Mouse (Mus musculus) right cerebral cortex, postnatal 4 days (tissue): ENCODE measurements around the gene Med16.
"Not testable (repeated sequence)": the region's sequence is repeated elsewhere in the genome, so short reads cannot be mapped to it uniquely, and the experiment has no call there.

ENCODE experiments used
- DNase-seq: peaks from one replicate; pipeline ENCODE4 v3.0.0-alpha.2; 2022

The Med16 gene

DNA sequence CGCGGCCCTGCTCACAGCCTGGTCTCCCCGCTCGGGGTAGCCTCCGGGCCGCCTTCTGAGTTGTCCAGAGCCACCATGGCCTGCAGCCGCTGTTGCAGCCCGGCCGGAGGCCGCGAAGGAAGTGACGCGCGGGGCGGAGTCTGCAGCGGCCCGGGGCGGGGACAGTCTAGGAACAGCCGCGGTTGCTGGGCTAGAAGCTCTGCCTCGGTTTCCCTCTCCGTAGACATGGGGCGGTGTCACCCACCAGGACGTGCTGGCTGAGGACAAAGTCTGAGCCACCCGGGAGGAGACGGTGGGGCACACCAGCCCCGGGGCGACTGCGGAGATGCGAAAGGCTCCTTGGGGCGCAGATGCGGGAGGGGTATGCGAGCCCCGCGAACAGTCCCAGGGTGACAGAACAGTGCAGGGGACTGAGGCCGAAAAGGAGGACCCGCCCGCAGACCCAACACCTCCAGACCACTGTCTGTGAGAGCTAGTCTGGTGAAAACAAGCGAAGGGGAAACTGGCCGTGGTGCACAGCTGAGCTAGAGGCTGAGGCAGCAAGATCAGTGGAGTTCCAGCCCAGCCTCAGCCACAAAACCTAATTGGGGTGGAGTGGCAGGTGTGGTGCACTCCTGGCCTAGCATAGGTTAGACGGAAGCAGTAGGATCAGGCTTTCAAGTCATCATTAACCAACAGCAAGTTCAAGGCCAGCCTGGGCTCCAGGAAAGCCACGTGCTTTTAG lies 8.2 kb upstream of the Med16 start, which contains the start of gene Kiss1r:
Kiss1r (plus strand) TSS at position 164 of the 724 bp plus-strand sequence.
- peak; percentile 83 for DNase-seq

DNA sequence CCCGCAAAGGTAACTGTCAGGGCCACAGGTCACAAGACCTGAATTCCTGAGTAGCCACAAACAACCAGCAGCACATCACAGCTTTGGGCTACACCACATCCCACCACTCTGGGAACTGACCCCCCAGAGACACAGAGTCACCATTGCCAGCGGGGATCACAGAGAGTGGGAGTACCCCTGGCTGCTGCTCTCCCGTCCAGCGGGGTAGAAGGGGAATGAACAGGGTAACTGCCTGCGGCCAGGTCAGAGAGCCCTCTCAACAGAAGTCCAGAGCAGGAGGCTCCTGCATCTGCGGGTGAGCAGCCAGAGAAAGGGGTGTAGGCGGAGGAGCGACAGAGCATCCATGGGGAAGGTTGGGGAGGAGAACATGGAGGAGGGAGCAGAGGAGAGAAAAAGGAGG lies 7.4 kb upstream of the Med16 start:
- DNase-seq: no peak

DNA sequence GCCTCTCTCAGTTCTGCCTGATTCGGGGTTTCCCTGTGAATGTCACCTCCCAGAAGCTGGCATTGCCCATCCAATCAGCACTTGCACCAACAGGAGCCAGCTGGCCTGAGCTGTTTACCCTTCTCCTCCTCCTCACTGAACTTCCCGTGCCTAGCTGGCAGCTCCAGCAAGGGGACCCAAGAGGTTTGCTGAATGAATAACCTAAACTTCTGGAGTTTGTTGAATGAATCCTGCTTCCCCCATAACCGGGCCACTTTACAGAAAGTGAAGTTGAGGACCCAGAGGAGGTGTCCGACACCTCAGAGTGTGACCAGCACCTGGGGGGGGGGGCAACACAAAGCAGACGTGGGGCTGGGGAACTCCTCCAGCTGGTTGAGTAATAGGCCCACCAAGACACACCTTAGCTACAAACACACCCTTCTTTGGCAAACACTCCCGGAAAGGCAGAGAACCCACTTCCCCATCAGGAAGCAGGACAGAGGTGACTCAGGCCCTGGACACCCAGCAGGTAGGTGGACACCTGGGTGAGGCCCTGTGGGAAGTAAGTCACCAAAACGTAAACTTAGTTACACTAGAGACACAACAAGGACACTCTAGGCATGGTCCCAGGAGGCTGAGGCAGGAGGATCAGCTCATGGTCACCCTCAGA lies 6.3 kb upstream of the Med16 start:
- no peak for DNase-seq

DNA sequence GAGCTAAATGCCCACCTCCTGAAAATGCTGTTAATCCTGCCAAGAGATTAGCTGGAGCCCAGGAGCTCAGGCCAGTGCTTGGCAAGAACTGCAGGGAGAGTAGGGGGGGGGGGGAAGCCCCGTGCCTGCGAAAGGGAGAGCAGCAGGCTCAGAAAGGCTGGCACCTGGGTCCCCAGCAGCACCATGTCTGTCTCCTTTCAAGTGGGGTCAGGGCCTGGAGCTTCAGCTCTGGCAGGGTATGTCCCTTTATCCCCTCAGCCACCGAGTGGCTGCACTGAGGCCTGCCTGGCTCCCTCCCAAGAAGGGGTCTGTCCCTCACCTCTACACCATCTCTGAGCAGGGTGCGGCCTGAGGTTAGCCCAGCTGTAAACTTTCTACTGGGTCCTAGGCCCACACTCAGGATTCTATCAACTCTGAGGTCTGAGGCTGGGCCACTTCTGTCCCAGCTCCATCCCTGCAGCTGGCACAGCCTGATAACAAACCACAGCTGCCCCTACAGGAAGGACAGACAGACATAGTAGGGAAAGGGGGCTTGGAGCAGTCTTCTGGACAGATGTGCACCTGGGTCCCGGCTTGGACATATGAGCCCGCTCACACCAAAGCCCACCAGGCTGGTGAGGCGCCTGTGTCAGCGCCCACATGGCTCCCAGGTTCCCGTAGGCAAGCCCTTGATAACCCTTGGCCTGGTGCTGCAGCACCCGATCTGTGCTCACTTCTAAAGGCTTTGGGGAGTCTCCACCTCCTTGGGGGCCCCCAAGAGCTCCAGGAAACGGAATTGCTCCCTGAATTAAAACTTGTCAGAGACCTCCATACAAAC lies 5.6 kb upstream of the Med16 start:
- no peak for DNase-seq

DNA sequence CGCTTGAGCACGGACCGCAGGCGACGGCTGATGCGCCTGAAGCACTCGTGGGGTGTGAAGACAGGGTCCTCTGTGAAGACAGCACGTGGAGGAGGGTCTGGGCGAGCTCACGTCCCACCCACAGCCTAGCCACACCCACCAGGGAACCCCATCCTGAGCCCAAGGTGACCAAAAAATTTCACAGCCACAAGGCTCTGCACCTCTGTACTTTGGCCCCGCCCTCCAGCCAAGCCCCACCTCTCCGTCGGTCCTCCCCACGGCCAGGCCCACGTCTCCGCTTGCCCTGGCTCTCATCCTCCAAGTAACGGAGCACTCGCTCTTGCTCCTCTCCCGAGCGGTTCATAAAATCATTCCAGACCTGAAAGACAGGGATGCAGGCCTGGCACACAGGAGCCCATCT lies 3.7 kb upstream of the Med16 start:
- no peak for DNase-seq

DNA sequence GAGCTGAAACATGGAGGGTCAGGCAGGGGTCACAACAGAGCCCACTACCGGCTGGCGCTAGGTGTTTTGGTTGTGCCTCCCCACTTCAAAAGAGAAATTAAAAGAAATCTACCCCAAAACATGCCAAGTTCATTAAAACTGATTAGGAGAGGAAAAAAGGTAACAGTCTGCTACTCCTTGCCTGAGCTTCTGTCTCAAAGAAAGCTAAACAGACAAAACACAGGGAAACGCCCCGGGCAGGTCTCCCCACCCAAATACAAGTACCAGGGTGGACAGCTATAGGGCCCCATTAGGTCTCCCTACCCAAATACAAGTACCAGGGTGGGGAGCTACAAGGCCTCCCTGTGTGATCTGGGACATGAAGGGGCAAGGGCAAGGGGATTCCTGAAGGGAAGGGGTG lies 1.8 kb upstream of the Med16 start, which contains the start of gene Gm26602:
Gm26602 (plus strand) TSS at position 301 of the 400 bp plus-strand sequence.
- no peak for DNase-seq

DNA sequence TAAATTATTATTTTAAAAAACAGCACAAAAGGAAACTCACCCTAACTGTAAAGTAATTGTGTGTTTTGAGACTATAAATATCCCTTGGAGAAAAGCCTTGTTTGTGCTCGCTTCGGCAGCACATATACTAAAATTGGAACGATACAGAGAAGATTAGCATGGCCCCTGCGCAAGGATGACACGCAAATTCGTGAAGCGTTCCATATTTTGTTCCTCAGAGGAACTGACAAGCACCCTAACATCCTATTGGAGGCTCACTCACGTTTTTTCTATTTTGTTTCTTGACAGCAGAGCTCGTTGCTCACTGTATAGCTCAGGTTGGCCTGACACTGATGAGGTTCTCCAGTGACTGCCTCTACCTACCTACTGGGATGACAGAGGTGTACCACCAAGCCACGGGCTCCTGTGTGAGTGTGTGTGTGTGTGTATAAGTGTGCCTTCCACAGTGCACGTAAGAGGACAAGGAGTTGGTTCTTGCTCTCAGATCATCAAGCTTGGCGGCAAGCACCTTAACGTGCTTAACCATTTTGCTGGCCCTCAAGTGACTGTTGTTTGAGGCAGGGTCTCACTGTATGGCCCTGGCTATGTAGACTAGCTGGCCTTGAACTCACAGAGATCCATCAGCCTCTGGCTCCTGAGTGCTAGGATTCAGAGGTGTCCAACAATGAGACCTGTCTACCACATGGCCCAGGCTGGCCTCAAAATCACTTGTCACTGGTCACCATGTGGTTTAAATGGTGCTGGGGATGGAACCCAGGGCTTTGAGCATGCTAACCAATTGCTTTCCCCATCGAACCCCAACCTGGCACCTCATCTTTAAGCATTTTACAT lies 584 bp upstream of the Med16 start:
- no peak for DNase-seq

DNA sequence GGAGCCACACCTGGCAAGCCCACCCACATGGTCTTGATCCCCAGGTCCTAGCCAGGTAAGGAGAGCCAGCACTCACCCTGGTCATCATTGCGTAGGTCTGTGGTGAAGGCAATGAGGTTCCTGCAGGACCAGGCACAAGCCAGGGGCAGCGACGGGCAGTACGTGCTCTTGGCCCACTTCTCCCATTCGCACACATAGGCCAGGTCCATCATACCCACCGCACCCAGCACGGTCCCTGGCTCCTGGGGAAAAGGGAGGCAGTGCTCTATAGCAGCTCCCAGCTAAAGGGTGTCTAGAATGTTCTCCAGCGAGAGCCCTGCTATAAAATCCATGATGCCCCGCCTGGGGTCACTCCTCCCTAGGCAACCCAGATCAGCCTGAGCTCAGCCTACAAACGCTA lies 1.3 kb downstream of the Med16 start:
- DNase-seq: no peak

DNA sequence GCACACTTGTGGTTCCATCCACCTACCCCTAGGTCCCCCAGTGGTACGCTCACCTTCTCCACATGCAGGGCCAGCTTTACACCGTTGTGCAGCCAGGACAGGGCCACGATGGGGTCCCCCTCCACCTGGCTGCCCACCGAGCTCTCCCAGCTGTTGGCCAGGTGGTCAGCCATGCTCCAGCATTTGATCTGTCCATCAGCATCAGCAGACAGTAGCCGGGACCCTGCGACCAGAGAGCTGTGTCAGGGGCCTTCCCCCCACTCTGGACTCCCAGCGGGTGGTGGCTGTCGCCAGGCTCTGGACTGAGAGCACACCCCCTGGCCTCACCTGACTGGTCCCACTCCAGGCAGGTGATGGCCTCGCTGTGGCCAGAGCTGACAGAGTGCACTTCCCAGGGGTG lies 2.0 kb downstream of the Med16 start:
- DNase-seq: no peak

DNA sequence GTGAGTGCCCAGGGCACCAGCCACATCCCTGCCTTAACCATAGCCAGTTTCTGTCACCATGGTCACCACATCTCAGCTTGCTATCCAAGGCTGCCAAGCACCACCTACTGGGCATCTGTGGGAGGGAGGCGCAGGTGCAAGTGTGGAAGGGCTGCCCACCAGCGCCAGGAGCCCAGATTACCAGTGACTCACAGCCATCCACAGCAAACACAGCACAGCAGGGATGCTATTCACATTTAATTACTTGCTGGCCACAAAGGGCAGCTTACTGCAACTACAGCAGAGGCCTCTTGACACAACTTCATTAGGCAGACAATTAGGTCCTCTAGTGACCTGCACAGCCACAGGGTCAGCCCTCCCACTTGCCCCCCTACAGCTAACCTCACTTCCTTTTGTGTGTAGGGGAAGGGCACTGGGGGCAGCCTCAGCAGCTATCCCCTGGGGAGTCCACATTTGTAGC lies 7.7 kb downstream of the Med16 start:
- DNase-seq: no peak

DNA sequence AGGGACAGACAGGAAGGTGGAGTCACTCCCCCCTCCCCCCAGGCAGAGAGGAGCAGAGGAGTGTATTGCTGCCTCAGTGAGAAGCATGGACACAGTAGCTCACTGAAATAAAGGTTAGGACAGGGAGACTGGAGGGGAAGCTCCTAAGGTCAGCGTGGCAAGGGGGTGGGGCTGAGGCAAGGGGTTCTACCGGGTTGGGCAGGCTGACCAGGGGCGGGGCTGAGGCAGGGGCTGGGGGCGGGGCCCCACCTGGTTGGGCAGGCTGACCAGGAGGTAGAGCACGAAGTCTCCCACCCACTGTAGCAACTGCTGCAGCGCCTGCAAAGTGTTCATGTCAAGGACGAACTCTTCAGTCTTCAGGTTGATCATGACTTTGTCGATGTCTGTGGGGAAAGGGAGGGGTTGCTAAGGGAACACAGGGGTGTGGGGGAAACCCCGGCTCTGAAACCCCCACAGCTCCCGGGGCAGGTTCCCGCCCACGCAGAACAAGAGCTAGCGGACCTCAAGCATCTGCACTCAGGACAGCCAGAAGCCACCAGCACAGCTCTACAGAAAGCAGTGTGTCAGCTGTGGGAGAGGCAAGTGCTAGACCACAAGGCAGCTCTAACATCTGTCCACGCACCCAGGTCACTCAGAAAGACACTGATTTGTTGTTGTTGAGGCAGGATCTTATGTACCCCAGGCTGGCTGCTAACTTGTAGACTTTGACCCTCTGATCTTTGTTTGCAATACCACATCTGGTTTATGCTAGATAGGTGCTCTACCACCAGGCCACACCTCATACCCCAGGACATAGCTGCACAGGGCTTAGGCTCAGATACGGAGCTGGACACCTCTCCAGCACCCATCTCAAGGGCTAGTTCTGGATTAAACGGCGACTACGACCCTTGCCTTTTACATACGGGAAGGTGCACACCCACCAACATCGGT lies 11.1 kb downstream of the Med16 start:
- no peak for DNase-seq

DNA sequence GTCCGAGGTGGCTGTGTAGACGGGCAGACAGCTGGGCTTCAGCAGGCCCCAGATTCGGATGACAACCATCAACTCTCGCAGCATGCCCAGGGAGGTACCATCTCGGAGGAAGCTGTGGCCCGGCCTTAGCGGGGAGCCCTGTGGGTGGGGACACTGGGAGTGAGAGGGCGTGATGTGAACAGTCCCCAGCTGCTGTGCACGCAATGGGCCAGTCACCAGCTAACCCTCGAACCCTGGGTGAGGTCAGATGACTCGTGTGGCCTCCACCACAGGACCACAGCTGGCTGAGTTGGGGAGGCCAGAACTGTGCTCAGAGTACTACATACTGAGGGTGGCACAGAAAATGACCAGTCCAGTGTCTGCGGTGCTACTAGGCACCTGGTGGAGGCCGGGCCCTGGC lies 11.9 kb downstream of the Med16 start:
- no peak for DNase-seq

DNA sequence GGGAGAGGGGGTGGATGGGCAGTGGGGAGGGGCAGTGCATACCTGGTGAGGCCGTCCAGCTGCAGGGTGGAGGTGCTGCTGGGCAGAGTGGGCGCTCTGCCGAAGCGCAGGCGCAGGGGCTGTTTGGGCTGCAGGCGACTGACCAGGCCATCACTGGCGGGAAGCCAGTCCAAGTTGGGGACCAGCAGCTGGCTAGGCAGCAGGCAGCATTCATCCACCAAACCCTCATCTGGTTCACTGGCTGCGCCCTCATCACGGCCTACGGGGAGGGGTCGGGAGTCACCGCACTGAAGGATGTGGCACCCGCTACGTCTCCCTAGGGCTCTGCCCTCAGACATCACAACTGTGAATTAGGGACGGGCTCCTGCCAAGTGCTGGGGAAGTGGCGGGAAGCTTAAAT lies 12.4 kb downstream of the Med16 start:
- no peak for DNase-seq

DNA sequence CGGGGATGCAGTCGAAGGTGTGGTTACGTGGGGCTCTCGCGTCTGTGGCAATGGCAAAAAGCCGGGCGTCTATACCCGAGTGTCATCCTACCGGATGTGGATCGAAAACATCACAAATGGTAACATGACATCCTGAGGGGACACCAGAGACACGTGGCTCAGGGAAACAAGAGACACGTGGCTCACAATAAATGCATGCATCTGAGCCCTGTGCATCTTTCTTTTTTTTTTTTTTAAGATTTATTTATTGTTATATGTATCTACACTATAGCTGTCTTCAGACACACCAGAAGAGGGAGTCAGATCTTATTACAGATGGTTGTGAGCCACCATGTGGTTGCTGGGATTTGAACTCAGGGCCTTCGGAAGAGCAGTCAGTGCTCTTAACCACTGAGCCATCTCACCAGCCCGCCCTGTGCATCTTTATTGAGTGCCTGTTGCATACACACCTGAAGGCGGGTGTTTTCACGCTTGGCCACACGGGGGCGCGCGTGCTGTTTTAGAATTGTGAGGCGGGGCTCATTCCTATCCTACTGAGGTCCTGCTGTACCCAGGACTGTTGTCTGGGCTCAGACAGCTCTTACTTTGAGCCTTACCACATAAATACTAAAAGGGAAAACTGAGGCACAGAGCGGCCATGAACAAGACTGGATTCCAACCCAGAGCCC lies 16.1 kb downstream of the Med16 start:
- peak; percentile 84 for DNase-seq

DNA sequence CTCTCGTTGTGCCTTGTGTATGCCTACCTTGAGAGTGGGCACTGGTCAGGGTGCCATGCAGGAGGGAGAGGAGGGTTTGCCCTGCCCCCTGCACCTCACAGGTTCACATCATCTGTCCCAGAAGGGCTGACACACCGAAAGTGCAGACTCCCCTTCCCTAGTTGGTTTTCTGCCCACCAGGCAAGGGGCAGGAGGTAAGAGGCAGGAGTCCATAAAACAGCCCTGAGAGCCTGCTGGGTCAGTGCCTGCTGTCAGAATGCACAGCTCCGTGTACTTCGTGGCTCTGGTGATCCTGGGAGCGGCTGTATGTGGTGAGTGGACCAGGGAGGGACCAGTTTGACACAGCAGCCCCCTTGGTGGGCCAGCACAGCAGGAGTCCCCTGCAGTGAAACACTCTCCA lies 18.1 kb downstream of the Med16 start, which contains the start of gene Cfd:
Cfd (plus strand) TSS at position 184 of the 400 bp plus-strand sequence.
- no peak for DNase-seq

DNA sequence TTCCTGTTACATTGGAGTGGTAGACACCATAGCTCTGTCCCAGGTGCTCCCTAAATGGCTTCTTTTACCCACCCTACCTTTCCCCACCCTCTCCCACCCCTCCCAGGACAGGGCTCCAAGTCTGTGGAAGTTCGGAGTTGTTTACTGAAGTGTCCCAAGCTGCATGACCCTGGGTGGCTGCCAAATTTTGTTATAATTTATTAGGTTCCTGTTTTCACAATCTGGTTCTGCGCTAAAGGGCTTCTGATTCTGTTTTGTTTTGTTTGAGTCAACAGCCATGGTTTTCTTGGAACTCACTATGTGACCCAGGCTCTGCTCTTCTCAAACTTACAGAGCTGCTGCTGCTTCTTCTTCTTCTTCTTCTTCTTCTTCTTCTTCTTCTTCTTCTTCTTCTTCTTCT lies 19.3 kb downstream of the Med16 start:
- no peak for DNase-seq

DNA sequence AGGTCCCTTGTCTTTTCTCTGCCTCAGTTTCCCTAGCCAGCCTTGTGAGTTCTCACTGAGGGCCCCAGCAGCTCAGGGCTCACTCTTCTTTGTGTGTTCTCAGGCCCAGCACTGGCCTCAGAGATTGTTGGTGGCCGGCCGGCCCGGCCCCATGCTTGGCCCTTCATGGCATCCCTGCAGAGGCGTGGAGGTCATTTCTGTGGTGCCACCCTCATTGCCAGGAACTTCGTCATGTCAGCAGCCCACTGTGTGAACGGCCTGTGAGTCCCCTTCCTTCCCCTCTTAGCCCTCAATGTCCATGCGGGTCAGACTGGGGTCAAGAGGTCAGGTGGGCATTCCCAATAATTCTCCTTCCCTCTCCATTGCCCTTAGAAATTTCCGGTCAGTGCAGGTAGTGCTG lies 22.1 kb downstream of the Med16 start:
- DNase-seq: no peak

DNA sequence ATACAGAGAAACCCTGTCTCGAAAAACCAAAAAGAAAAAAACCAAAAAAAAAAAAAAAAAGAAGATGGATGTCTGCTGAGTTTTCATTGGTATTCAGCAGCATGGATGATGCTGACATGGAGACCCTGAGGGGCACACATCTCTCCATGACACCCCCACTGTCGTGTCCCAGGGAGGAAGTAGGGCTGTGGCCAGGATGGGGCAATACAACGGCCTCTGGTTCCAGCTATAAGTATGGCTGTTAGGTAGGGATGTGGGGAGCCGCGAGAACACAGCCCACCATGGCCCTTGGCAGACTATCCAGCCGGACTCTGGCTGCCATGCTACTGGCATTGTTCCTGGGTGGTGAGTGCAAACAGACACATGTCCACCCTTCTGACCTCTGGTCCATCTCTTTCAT lies 22.7 kb downstream of the Med16 start, which contains the start of gene Elane:
Elane (plus strand) TSS at position 194 of the 400 bp plus-strand sequence.
- DNase-seq: no peak

DNA sequence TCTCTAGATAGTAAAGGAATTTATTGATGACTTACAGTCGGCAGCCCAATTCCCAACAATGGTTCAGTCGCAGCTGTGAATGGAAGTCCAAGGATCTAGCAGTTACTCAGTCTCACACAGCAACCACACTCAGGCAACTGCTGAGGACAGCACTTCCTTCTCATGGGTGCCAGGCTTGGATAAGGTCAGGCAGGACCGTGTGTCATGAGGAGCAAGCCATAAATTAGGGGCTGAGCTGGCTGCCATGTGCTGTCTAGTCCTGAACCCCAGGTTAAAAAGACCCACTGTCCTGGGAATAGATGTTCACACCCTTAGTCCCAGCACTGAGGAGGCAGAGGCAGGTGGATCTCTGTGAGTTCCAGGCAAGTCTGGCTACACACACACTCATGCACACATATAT lies 23.8 kb downstream of the Med16 start:
- not testable (repeated sequence) for DNase-seq

DNA sequence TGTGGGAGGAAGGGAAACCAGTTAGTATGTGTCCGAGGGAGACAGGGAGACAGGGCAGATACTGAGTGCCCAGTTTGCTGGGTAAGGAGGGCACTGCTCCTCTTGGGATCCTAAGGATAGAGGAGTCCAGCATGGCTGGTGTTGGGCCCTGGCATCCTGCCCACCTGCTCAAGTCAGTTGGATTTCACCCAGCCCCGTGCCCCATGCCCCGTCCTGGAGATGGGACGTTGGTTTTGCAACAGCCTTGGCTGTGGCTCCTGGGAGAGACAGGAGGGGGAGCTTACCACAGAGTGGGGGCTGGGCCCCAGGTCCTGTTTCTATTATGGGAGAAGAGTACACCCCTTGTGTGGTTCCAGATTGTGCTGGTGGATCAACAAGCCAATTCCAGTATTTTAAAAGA lies 24.3 kb downstream of the Med16 start:
- DNase-seq: peak; percentile 56
